Mouse (Mus musculus) CD4-positive, CD25-positive, alpha-beta regulatory T cell, adult 4 months (primary cell): Measurements from ENCODE around the gene Olfr549. TPM values are rescaled to one million over a fixed set of nuclear protein-coding genes. Genes with fewer than 3 reads are reported as not detected.

Experiments
- ATAC-seq: one replicate; pipeline ENCODE4 v1.8.0; 2017
- polyA plus RNA-seq, 2 experiments: library from polyadenylated mRNA; unstranded; fragments of 100-300 nt; shearing (Covaris generic); gene quantifications; one replicate each; pipeline ENCODE4 v1.2.1; 2017

Gene Olfr549
- not detected for polyA plus RNA-seq

GRCm38 (mm10) chr7:102549570-102549969 lies at the start of gene Olfr549:
Gene Olfr549, plus strand, starts transcription at chr7:102549870.
- ATAC-seq = no peak

GRCm38 (mm10) chr7:102501986-102502385 lies 47.7 kb upstream of the Olfr549 start:
- no peak for ATAC-seq

- ATAC-seq = peak; percentile 70
These were observed 42.8 kb upstream of the Olfr549 start for GRCm38 (mm10) chr7:102506848-102507247.

GRCm38 (mm10) chr7:102508066-102508465 lies 41.6 kb upstream of the Olfr549 start:
- ATAC-seq = no peak

- no peak for ATAC-seq
These were observed 41.0 kb upstream of the Olfr549 start for GRCm38 (mm10) chr7:102508666-102509065.

- no peak for ATAC-seq
These were observed 39.9 kb upstream of the Olfr549 start for GRCm38 (mm10) chr7:102509726-102510125.

- no peak for ATAC-seq
These were observed 37.7 kb upstream of the Olfr549 start for GRCm38 (mm10) chr7:102511927-102512326.

- peak; percentile 97 for ATAC-seq
These were observed 36.7 kb upstream of the Olfr549 start for GRCm38 (mm10) chr7:102512814-102513435.

GRCm38 (mm10) chr7:102514144-102514543 lies 35.5 kb upstream of the Olfr549 start:
- ATAC-seq = no peak

- no peak for ATAC-seq
These were observed 33.2 kb upstream of the Olfr549 start for GRCm38 (mm10) chr7:102516261-102517050.

GRCm38 (mm10) chr7:102517051-102517335 lies 32.7 kb upstream of the Olfr549 start:
- no peak for ATAC-seq

- ATAC-seq = peak; percentile 95
These were observed 20.6 kb upstream of the Olfr549 start for GRCm38 (mm10) chr7:102529052-102529451.

GRCm38 (mm10) chr7:102534449-102534848 lies 15.2 kb upstream of the Olfr549 start, which contains the start of gene Olfr547:
Gene Olfr547, plus strand, starts transcription at chr7:102534749.
- no peak for ATAC-seq

- ATAC-seq = no peak
These were observed 9.1 kb upstream of the Olfr549 start, which contains the start of gene Olfr548-ps1 for GRCm38 (mm10) chr7:102540596-102540995. Gene Olfr548-ps1, plus strand, starts transcription at chr7:102540896.

GRCm38 (mm10) chr7:102541251-102541650 lies 8.4 kb upstream of the Olfr549 start:
- ATAC-seq = peak; percentile 47

GRCm38 (mm10) chr7:102553279-102553678 lies 3.6 kb downstream of the Olfr549 start:
- peak; percentile 67 for ATAC-seq

GRCm38 (mm10) chr7:102564999-102565997 lies 15.6 kb downstream of the Olfr549 start, which contains the start of gene Trim21:
Gene Trim21, minus strand, starts transcription at chr7:102565486.
- ATAC-seq = peak; percentile 100

- no peak for ATAC-seq
These were observed 16.5 kb downstream of the Olfr549 start for GRCm38 (mm10) chr7:102566219-102566618.

- no peak for ATAC-seq
These were observed 21.5 kb downstream of the Olfr549 start, which contains the start of gene Olfr550 for GRCm38 (mm10) chr7:102571142-102571541. Gene Olfr550, plus strand, starts transcription at chr7:102571442.

GRCm38 (mm10) chr7:102573174-102573830 lies 23.6 kb downstream of the Olfr549 start:
- ATAC-seq = no peak

GRCm38 (mm10) chr7:102575998-102576397 lies 26.3 kb downstream of the Olfr549 start:
- ATAC-seq = no peak

GRCm38 (mm10) chr7:102591786-102592185 lies 42.1 kb downstream of the Olfr549 start, which contains the start of gene Olfr551:
Gene Olfr551, minus strand, starts transcription at chr7:102591886.
- ATAC-seq = no peak
